Mouse (Mus musculus) macrophage (primary cell): Measurements from ENCODE around the gene Musk. TPM values are rescaled to one million over a fixed set of nuclear protein-coding genes. Genes with fewer than 3 reads are reported as not detected.

Experiments used
- H3K27ac ChIP-seq: fragments of 350-480 bp; formaldehyde crosslinking; 2 replicates; pipeline ENCODE4 v1.9.0; 2021
- H3K36me3 ChIP-seq: fragments of 350-480 bp; formaldehyde crosslinking; 2 replicates; pipeline ENCODE4 v1.9.0; 2021; ENCODE audit errors: inconsistent target
- H3K4me3 ChIP-seq: fragments of 350-480 bp; formaldehyde crosslinking; 2 replicates; pipeline ENCODE4 v1.9.0; 2021; ENCODE audit errors: inconsistent target
- H3K79me2 ChIP-seq: fragments of 350-480 bp; formaldehyde crosslinking; 2 replicates; pipeline ENCODE4 v1.9.0; 2021; ENCODE audit errors: inconsistent target
- WGBS: methylation state at CpG from one replicate; pipeline ENCODE4 v1.1.7; 2026; ENCODE audit warnings: inconsistent platforms; ENCODE audit not compliant: missing documents; 5-methylcytosine and 5-hydroxymethylcytosine counted together
- polyA plus RNA-seq: library from polyadenylated mRNA; stranded (reverse); fragments of 250-400 nt; gene quantifications from 3 replicates; pipeline ENCODE4 v1.2.4, GENCODE M21; 2018; ENCODE audit warnings: inconsistent platforms

Musk gene
- polyA plus RNA-seq, 1 experiment from 2014 or later, result not detected

DNA sequence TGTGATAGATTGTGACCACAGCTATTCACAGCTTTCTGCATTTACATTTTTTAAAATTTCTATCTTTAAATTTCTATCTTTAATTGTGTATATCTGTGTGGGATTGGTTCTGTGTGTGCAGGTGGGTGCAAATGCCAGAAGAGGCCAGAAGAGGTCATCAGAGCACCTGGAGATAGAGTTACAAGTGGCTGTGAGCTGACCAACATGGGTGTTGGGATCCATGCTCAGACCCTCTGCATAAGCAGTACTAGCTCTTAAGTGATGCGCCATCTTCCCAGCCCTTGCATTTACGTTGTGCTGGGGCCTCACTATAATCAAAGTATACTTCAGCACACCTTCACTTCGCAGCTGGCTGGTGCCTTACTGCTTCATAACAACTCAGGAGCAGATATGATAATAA, 129.8 kb downstream of the Musk start:
- Histone ChIP-seq H3K36me3 (no peaks in the 10 kb centered on the region), H3K79me2 (no peaks in the 10 kb centered on the region), H3K4me3 (no peak overlapping the region), H3K27ac (no peak overlapping the region)
- 97% methylated on average over 3 of the region's 3 CpGs for WGBS

DNA sequence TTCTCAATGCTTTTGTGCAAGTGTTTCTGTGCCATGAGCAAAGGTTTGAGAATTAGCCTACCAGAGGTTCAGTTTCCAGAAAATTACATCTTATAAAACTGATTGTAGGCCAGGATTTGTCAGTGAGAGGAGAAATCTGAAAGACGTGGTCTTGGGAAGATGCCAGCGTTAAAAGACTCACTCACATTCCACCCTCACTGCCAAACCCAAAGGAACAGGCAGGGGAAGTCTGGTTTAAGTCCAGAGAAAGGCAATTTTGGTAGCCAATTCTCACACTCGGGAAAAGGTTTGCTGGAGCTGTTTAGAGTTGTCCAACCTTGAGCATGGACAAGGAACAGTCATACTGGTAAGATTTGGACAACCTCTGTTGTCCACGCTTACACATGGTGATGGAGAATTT, 131.6 kb downstream of the Musk start:
- Histone ChIP-seq H3K4me3 (no peak overlapping the region), H3K36me3 (no peaks in the 10 kb centered on the region), H3K27ac (no peak overlapping the region), H3K79me2 (no peaks in the 10 kb centered on the region)
- WGBS, result 62% methylated on average over 4 of the region's 4 CpGs

DNA sequence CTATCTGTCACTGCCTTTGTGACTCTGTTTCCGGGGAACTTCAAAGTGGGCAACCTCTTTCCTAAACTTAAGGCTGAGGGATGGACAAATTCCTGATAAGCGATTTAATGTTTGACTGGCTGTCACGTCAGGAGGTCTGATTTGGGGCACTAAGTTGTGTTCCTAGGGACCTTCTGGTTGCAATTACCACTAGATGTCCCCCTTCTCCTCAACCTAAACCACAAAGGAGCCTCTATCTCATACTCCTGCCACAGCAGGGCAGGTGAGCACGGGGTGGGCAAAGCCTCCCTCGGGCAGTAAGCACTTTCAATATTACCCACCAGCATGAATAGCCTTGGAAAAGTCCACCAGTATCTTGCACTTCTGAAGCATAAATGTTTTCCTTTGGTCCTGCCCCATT, 133.5 kb downstream of the Musk start:
- WGBS, result 30% methylated on average over 5 of the region's 5 CpGs
- no peaks in the 10 kb centered on the region for H3K79me2 ChIP-seq
- H3K4me3 ChIP-seq, result no peak overlapping the region
- no peaks in the 10 kb centered on the region for H3K36me3 ChIP-seq
- H3K27ac ChIP-seq, result no peak overlapping the region

DNA sequence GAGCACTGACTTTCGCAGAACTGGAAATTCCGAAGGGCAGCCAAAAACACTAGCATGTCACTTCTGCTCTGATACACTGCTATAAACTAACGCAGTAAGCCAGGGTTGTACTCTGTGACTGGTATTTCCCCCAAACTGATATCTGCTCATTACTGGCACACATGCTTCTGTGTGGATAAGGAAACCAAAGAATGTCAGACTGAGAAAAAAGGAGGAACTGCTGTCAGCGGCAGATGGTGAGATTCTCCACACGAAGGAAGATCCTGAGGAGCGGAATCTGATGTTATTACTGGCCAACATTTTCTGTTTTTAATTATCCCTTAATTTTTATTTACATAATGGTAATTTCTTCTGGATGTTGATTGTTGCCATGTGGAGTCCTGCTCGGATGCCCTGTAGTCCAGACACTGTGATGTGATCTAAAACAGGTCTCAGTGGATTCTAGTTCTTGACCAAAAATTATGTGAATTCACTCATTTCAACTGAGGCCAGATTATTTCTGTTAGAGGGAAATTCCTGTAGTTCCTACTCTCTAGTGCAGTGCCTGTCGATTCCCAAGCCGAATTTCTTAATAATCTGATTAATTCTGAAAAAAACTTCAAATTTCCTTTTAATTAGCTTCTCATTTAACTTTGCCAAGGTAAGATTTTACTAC, 137.6 kb downstream of the Musk start:
- Histone ChIP-seq H3K79me2 (no peaks in the 10 kb centered on the region), H3K4me3 (peak overlapping the region; percentile 0; the same call in 1 of the 2 replicates), H3K27ac (no peak overlapping the region), H3K36me3 (no peaks in the 10 kb centered on the region)
- WGBS, result 28% methylated on average over 9 of the region's 9 CpGs

Other genes starting within 250 kb of the Musk start
- not detected in 3 replicates for gene Svep1, start 79.1 kb upstream of the Musk start, polyA plus RNA-seq